Mouse (Mus musculus) lung, postnatal 36 days (tissue): Measurements from ENCODE around the gene Nup43.

Experiments used
- DNase-seq: peaks from one replicate; pipeline ENCODE4 v3.0.0; 2022; ENCODE audit warnings: mixed read lengths

Gene Nup43

DNA sequence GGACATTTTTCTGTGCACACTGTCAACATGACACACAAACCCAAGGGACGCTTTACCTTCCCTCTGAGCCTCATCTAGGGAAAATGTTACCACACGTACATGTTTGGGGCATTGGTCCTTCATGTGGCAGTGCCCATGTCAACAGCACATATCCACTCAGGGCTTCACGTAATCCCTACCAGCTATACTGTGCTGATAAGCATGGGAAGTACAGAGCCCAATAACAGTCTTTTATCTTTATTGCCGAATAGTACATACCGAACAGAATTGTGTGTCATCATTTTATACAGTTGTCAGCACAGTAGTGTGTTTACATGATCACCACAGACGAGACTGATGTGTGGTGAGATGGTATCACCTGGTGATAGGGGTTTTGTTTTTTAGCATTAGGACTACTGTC, 19.6 kb downstream of the Nup43 start:
- DNase-seq = no peak

DNA sequence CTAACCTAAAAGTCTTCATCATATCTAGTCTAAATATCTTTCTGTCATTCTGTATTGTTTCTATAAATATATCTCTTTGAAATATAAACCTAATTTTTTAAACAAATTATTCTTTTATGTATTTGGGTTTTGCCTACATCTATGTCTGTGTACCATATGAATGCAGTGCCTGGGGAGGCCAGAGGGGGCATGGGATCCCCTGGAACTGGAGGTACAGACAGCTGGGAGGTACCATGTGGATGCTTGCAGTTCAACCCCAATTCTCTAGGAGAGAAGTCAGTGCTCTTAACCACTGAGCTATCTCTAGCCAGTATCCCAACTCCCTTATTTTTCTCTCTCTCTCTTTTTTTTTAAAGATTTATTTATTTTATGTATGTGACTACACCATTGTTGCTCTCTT, 28.0 kb downstream of the Nup43 start:
- peak; percentile 6 for DNase-seq

DNA sequence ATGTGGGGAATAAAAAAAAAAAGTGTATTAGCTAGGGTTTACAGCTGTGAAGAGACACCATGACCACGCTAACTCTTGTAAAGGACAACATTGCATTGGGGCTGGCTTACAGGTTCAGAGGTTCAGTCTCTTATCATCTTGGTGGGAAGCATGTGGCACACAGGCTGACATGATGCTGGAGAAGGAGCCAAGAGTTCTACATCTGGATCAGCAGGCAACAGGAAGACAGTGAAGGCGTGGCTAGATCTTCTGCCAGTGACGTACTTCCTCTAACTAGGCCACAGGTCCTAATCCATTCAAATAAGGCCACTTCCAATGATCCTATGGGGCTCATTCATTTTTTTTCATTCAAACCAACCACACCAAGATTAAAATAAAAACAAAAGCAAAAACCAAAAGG, 32.8 kb downstream of the Nup43 start:
- DNase-seq = no peak

DNA sequence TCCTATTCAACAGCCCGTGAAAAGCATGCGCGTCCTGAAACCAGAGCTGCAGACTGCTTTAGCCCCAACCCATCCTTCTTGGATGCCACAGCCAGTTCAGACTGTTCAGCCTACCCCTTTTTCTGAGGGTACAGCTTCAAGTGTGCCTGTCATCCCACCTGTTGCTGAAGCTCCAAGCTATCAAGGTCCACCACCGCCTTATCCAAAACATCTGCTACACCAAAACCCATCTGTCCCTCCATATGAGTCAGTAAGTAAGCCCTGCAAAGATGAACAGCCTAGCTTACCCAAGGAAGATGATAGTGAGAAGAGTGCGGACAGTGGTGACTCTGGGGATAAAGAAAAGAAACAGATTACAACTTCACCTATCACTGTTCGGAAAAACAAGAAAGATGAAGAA, 35.3 kb downstream of the Nup43 start:
- DNase-seq = no peak

DNA sequence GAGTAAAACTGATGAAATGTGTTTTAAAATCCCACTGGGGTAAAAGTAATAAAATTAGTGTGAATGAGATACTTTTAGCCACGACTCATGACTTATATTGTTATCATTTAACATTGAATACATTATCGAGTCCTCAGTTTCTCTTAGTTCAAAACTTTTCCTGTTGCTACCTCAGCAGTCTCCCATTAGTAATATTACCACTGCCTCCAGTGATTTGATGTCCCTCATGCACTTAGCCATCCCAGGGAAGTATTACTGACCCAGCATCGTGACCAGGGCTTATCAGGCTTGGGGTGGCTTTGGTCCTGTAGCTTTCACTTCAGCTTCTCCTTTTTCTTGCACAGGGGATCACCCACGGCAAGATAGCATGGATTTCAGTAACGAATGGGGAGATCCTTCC, 42.8 kb downstream of the Nup43 start:
- DNase-seq = no peak

DNA sequence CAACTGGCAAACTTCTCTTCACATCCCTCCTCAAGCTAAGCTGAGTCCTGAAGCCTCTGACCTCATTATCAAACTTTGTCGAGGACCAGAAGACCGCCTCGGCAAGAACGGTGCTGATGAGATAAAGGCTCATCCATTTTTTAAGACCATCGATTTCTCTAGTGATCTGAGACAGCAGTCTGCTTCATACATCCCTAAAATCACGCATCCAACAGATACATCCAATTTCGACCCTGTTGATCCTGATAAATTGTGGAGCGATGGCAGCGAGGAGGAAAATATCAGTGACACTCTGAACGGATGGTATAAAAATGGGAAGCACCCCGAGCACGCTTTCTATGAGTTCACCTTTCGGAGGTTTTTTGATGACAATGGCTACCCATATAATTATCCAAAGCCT, 45.2 kb downstream of the Nup43 start:
- DNase-seq = no peak

DNA sequence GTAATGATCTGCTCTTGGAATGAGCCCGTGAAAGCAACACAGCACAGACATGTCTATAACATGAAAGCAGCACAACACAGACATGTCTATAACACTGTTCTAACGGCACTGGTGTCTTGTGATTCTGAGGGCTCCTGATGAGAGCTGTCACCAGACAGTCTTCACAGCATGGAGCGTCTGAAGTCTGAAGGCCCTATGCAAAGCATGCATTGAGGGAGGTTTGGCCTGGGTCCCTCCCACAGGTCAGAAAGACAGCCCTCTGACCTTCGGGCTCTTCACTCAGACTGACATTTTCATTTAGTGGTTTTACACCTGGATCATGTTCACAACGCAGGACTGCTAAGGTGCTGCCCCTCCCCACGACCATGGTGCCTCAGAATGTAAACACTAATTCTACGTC, 47.8 kb downstream of the Nup43 start:
- DNase-seq = no peak

DNA sequence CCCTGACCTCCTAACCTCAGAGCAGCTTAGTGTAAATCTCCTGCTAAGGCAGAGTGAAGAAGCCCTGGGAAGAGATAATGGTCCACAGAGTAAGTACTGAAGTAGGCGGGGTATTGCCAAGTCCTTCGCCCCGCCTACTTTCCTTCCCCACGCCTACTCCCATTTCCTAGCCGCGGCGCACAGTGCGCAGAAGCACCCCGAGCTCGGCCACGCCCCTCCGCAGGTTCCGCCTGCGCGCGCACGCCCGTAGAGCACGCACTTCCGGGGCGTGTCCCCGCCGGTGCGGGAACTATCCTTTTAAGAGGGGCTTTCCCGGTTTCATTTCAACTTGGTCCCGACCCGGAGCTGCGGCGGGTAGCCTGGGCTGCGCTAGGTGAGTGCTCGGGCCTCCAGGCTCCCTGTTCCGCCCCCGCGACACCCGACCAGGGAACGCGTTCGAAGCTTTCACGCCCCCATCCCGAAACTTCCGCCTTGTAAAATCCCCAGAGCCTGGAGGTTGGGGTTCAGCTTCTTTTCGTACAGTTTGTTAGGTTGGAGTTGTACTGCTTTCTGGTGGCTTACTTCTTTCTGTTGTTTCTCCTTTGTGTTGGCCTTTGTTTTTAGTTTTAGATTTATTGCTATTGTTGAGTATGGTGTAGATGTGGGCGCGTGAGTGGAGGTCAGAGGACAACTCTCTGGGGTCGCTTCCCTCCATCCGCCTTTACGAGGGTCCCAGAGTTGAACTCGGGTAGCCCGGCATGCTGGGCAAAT, 58.6 kb downstream of the Nup43 start, which contains the start of gene Katna1:
Gene Katna1, plus strand, starts transcription at position 250 of the 750 bp plus-strand sequence.
- peak; percentile 97 for DNase-seq

DNA sequence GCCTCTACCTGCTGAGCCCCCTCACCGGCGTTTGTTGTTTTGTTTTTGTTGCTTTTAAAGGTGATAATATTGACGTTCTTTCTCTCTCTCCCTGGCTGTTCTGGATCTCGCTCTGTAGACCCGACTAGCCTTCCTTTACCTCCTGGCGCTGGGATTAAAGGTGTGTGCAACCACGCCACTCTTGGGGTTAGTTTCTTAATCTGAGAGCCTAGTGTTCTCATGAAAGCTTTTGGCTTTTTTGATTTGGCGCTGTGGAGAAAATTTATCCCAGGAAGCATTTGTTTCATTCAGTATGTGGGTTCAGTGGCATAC, 59.2 kb downstream of the Nup43 start:
- DNase-seq = no peak

DNA sequence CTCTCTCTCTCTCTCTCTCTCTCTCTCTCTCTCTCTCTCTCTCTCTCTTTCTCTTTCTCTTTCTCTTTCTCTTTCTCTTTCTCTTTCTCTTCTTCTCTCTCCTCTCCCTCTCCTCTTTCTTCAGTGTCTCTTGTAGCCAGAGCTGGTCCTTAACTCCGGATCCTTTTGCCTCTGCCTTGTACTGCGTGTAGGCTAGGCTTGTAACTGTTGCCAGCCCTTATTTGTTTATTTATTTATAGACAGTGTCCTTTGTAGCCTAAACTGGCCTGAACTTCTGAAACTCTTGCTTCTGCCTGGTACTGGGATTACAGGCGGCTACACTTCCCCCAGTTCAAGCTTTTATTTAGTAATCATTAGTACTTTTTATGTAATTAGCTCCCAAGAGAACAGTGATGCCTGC, 59.7 kb downstream of the Nup43 start:
- DNase-seq = no peak
